In genomic region chr17:23610361-23610800, GRCm38 (mm10) we compare ENCODE assay signal across 9 mouse cellular contexts. TPM values are rescaled to one million over a fixed set of nuclear protein-coding genes. Genes with fewer than 3 reads are reported as not detected.
DNase-seq lines count a peak whose midpoint lies in the region; ATAC-seq and TF ChIP-seq lines count a peak whose summit lies in the region.
"Had no signal": no experiment of that assay in that cellular context is flagged by ENCODE, and none has a peak within 500 bp of the region (broad histone marks: within the 10 kb centered on the region; RNA-seq: fewer than 3 reads in every experiment).

No protein-coding gene starts in this region.

- no peak overlapping the region for H3K4me3 ChIP-seq in forebrain, postnatal 0 days (ENCODE audit: low read depth, low read length)
- H3K4me3 ChIP-seq in forebrain, embryonic 10.5 days: no peak overlapping the region
- peak overlapping the region; percentile 65 for H3K4me3 ChIP-seq in E14TG2a.4 (replicated peaks; ENCODE audit: low read length)
- no peak overlapping the region for H3K4me3 ChIP-seq in stomach, embryonic 15.5 days (replicated peaks)

- no peak overlapping the region for H3K27ac ChIP-seq in forebrain, postnatal 0 days (ENCODE audit: low read depth, low read length)
- H3K27ac ChIP-seq in forebrain, embryonic 10.5 days: no peak overlapping the region
- H3K27ac ChIP-seq in stomach, embryonic 15.5 days: no peak overlapping the region

- peak; percentile 64 for TF ChIP-seq CTCF in forebrain, postnatal 0 days (IDR thresholded peaks at IDR 0.05; ENCODE audit: low read depth)
- TF ChIP-seq CTCF in E14TG2a.4 (conservative IDR thresholded peaks at IDR 0.05; ENCODE audit: low read length): peak; percentile 67

- 88% methylated on average over 28 of the region's 28 CpGs for WGBS in forebrain, postnatal 0 days
- 91% methylated on average over 28 of the region's 28 CpGs for WGBS in forebrain, embryonic 10.5 days
- 74% methylated on average over 28 of the region's 28 CpGs for WGBS in stomach, embryonic 15.5 days

- H3K9me3 ChIP-seq in forebrain, postnatal 0 days (ENCODE audit: low read length): no peaks in the 10 kb centered on the region
- no peaks in the 10 kb centered on the region for H3K9me3 ChIP-seq in forebrain, embryonic 10.5 days
- no peaks in the 10 kb centered on the region for H3K9me3 ChIP-seq in E14TG2a.4 (ENCODE audit: low read length)
- no peaks in the 10 kb centered on the region for H3K9me3 ChIP-seq in stomach, embryonic 15.5 days

- no peaks in the 10 kb centered on the region for H3K36me3 ChIP-seq in forebrain, postnatal 0 days (ENCODE audit: insufficient read depth)
- H3K36me3 ChIP-seq in forebrain, embryonic 10.5 days (replicated peaks): no peaks in the 10 kb centered on the region
- peaks cover 69% of the 10 kb centered on the region for H3K36me3 ChIP-seq in E14TG2a.4 (ENCODE audit: insufficient read depth, low read length)
- no peaks in the 10 kb centered on the region for H3K36me3 ChIP-seq in stomach, embryonic 15.5 days

- peak; percentile 42; the same call in 1 of the 2 replicates for ATAC-seq in forebrain, postnatal 0 days
- ATAC-seq in megakaryocyte progenitor cell, adult 5-6 weeks (replicated peaks; ENCODE audit: poor library complexity): peak; percentile 94
- ATAC-seq in stomach, embryonic 15.5 days (ENCODE audit: insufficient read depth, low FRiP score, low read depth): peak; percentile 67; the same call in 1 of the 2 replicates

- peak; percentile 9 for DNase-seq in forebrain, postnatal 0 days
- no peak for DNase-seq in forebrain, embryonic 10.5 days (ENCODE audit: extremely low spot score, low spot score)
- peak; percentile 76 for DNase-seq in cerebellum, adult 18-20 months
- peak; percentile 13 for DNase-seq in heart, adult 8-10 months (ENCODE audit: low spot score)
- DNase-seq in kidney, postnatal 10 days: peak; percentile 83

- no peaks in the 10 kb centered on the region for H3K4me1 ChIP-seq in forebrain, postnatal 0 days (ENCODE audit: insufficient read depth)
- no peaks in the 10 kb centered on the region for H3K4me1 ChIP-seq in forebrain, embryonic 10.5 days
- peaks cover 74% of the 10 kb centered on the region for H3K4me1 ChIP-seq in E14TG2a.4 (replicated peaks; ENCODE audit: low read depth, low read length)
- no peaks in the 10 kb centered on the region for H3K4me1 ChIP-seq in stomach, embryonic 15.5 days

- no peaks in the 10 kb centered on the region for H3K27me3 ChIP-seq in forebrain, postnatal 0 days (ENCODE audit: insufficient read depth, low read length)
- no peaks in the 10 kb centered on the region for H3K27me3 ChIP-seq in forebrain, embryonic 10.5 days (ENCODE audit: poor library complexity, severe bottlenecking)
- no peaks in the 10 kb centered on the region for H3K27me3 ChIP-seq in E14TG2a.4 (ENCODE audit: insufficient read depth, low read length)
- no peaks in the 10 kb centered on the region for H3K27me3 ChIP-seq in stomach, embryonic 15.5 days (replicated peaks)

- H3K9ac ChIP-seq in forebrain, postnatal 0 days: no peak overlapping the region
- H3K9ac ChIP-seq in stomach, embryonic 15.5 days: no peak overlapping the region

- H3K4me2 ChIP-seq in forebrain, postnatal 0 days (ENCODE audit: low read depth): no peak overlapping the region
- H3K4me2 ChIP-seq in stomach, embryonic 15.5 days: no peak overlapping the region

RNA-seq across cellular contexts. Expression of gene Zscan10, which starts 9.7 kb away (rescaled TPM):
- not detected in 2 replicates for total RNA-seq in forebrain, postnatal 0 days (2014; rRNA removed)
- polyA plus RNA-seq in forebrain, postnatal 0 days (2015; fragmentation: Nextera tagmentation; extraction: Ambion mirVana): 0.18 and 0.21 TPM in 2 replicates
- 0.42 and 0.65 TPM in 2 replicates for polyA plus RNA-seq in forebrain, embryonic 10.5 days (2016; fragmentation: Nextera tagmentation; extraction: Ambion mirVana)
- total RNA-seq in heart, adult 8-10 months (2022): not detected
- not detected in 2 replicates for total RNA-seq in megakaryocyte progenitor cell, adult 5-6 weeks (2015)
- total RNA-seq in megakaryocyte progenitor cell, adult 5-6 weeks (2017): not detected in 2 replicates
- 0.12 and 0.18 TPM in 2 replicates for polyA plus RNA-seq in stomach, embryonic 15.5 days (2015; fragmentation: Nextera tagmentation; extraction: Ambion mirVana)
- total RNA-seq: left cerebral cortex, postnatal 36 days had no signal

RNA-seq across cellular contexts. Expression of gene Zfp13, which starts 11.1 kb away (rescaled TPM):
- total RNA-seq in forebrain, postnatal 0 days (2014; rRNA removed): 43.0 and 47.0 TPM in 2 replicates
- polyA plus RNA-seq in forebrain, postnatal 0 days (2015; fragmentation: Nextera tagmentation; extraction: Ambion mirVana): 21.5 and 23.6 TPM in 2 replicates
- polyA plus RNA-seq in forebrain, embryonic 10.5 days (2016; fragmentation: Nextera tagmentation; extraction: Ambion mirVana): 22.1 and 22.2 TPM in 2 replicates
- total RNA-seq in heart, adult 8-10 months (2022): 1 to 10 TPM; 1.9 to 5.9 (median 4.4) TPM
- 0.37 TPM in 1 of 2 replicates, not detected in the other for total RNA-seq in megakaryocyte progenitor cell, adult 5-6 weeks (2015)
- total RNA-seq in megakaryocyte progenitor cell, adult 5-6 weeks (2017): 0.92 and 1.3 TPM in 2 replicates
- polyA plus RNA-seq in stomach, embryonic 15.5 days (2015; fragmentation: Nextera tagmentation; extraction: Ambion mirVana): 10.3 and 12.7 TPM in 2 replicates

RNA-seq across cellular contexts. Expression of gene Mmp25, which starts 34.7 kb away (rescaled TPM):
- total RNA-seq in forebrain, postnatal 0 days (2014; rRNA removed): 0.31 and 0.48 TPM in 2 replicates
- 0.91 and 1.1 TPM in 2 replicates for polyA plus RNA-seq in forebrain, postnatal 0 days (2015; fragmentation: Nextera tagmentation; extraction: Ambion mirVana)
- 0.77 and 0.84 TPM in 2 replicates for polyA plus RNA-seq in forebrain, embryonic 10.5 days (2016; fragmentation: Nextera tagmentation; extraction: Ambion mirVana)
- total RNA-seq in heart, adult 8-10 months (2022): under 1 TPM in 1 of 4 experiments, not detected in 3; 0.06 TPM
- 1.3 and 1.4 TPM in 2 replicates for total RNA-seq in megakaryocyte progenitor cell, adult 5-6 weeks (2015)
- total RNA-seq in megakaryocyte progenitor cell, adult 5-6 weeks (2017): 0.42 and 1.4 TPM in 2 replicates
- polyA plus RNA-seq in stomach, embryonic 15.5 days (2015; fragmentation: Nextera tagmentation; extraction: Ambion mirVana): 0.66 and 0.78 TPM in 2 replicates

RNA-seq across cellular contexts. Expression of gene Zfp213, which starts 46.3 kb away (rescaled TPM):
- 16.9 and 18.8 TPM in 2 replicates for total RNA-seq in forebrain, postnatal 0 days (2014; rRNA removed)
- polyA plus RNA-seq in forebrain, postnatal 0 days (2015; fragmentation: Nextera tagmentation; extraction: Ambion mirVana): 10.7 and 10.9 TPM in 2 replicates
- polyA plus RNA-seq in forebrain, embryonic 10.5 days (2016; fragmentation: Nextera tagmentation; extraction: Ambion mirVana): 27.6 and 29.9 TPM in 2 replicates
- total RNA-seq in heart, adult 8-10 months (2022): 1 to 10 TPM; 4.9 to 6.5 (median 5.8) TPM
- total RNA-seq in megakaryocyte progenitor cell, adult 5-6 weeks (2015): 3.6 and 5.3 TPM in 2 replicates
- 6.5 and 9.2 TPM in 2 replicates for total RNA-seq in megakaryocyte progenitor cell, adult 5-6 weeks (2017)
- polyA plus RNA-seq in stomach, embryonic 15.5 days (2015; fragmentation: Nextera tagmentation; extraction: Ambion mirVana): 16.1 and 18.8 TPM in 2 replicates

RNA-seq across cellular contexts. Expression of gene Bicdl2, which starts 49.9 kb away (rescaled TPM):
- total RNA-seq in forebrain, postnatal 0 days (2014; rRNA removed): 0.14 TPM in 1 of 2 replicates, not detected in the other
- polyA plus RNA-seq in forebrain, postnatal 0 days (2015; fragmentation: Nextera tagmentation; extraction: Ambion mirVana): 0.12 TPM in 1 of 2 replicates, not detected in the other
- 0.27 and 0.37 TPM in 2 replicates for polyA plus RNA-seq in forebrain, embryonic 10.5 days (2016; fragmentation: Nextera tagmentation; extraction: Ambion mirVana)
- total RNA-seq in heart, adult 8-10 months (2022): not detected
- not detected in 2 replicates for total RNA-seq in megakaryocyte progenitor cell, adult 5-6 weeks (2015)
- total RNA-seq in megakaryocyte progenitor cell, adult 5-6 weeks (2017): not detected in 2 replicates
- polyA plus RNA-seq in stomach, embryonic 15.5 days (2015; fragmentation: Nextera tagmentation; extraction: Ambion mirVana): 9.9 and 12.2 TPM in 2 replicates
- total RNA-seq: left cerebral cortex, postnatal 36 days had no signal

Comparison
In these comparisons a context has a peak if more than half of its experiments do, and no peak if none do; other contexts are left out.
1. ATAC-seq: peak in every context shown above with its lines; median percentile 94 in megakaryocyte progenitor cell, adult 5-6 weeks; 67 in stomach, embryonic 15.5 days; 42 in forebrain, postnatal 0 days.